Mouse (Mus musculus) limb, embryonic 14.5 days (tissue): ENCODE measurements around the gene Ube2n. TPM values are rescaled to one million over a fixed set of nuclear protein-coding genes. Genes with fewer than 3 reads are reported as not detected.

Experiments used
- ATAC-seq: fragments of 200-750 bp; cut with Nextera tagmentation; 2 replicates; pipeline ENCODE4 v1.8.0; 2017; ENCODE audit warnings: low read depth, moderate number of reproducible peaks, moderate TSS enrichment; ENCODE audit not compliant: low FRiP score
- DNase-seq: peaks from one replicate; pipeline ENCODE4 v3.0.0-alpha.2; 2015; ENCODE audit warnings: low spot score
- H3K27ac ChIP-seq: fragments of 300-500 bp; sonication (generic); replicated peaks from 2 replicates; pipeline ENCODE4 v1.5.1; 2014; ENCODE audit warnings: low read depth, mild to moderate bottlenecking, low read length, moderate library complexity, mixed read lengths
- H3K27me3 ChIP-seq: fragments of 300-500 bp; sonication (generic); 2 replicates; pipeline ENCODE4 v1.6.1; 2014; ENCODE audit warnings: low read length, mixed read lengths; ENCODE audit not compliant: control insufficient read depth, insufficient read depth
- H3K36me3 ChIP-seq: fragments of 300-500 bp; sonication (generic); 2 replicates; pipeline ENCODE4 v1.6.1; 2014; ENCODE audit warnings: mild to moderate bottlenecking, low read length, moderate library complexity, mixed read lengths; ENCODE audit not compliant: control insufficient read depth, insufficient read depth
- H3K4me1 ChIP-seq: fragments of 300-500 bp; sonication (generic); 2 replicates; pipeline ENCODE4 v1.6.1; 2014; ENCODE audit warnings: antibody characterized with exemption, low read length, mixed read lengths; ENCODE audit not compliant: control insufficient read depth, insufficient read depth
- H3K4me2 ChIP-seq: fragments of 300-500 bp; sonication (generic); replicated peaks from 2 replicates; pipeline ENCODE4 v1.6.1; 2014; ENCODE audit warnings: low read depth, mild to moderate bottlenecking, low read length, moderate library complexity; ENCODE audit not compliant: severe bottlenecking
- H3K4me3 ChIP-seq: fragments of 300-500 bp; sonication (generic); replicated peaks from 2 replicates; pipeline ENCODE4 v1.5.1; 2014; ENCODE audit warnings: low read length
- H3K9ac ChIP-seq: fragments of 300-500 bp; sonication (generic); 2 replicates; pipeline ENCODE4 v1.6.1; 2014; ENCODE audit warnings: mild to moderate bottlenecking, low read depth, low read length, moderate library complexity; ENCODE audit not compliant: severe bottlenecking
- H3K9me3 ChIP-seq: fragments of 300-500 bp; sonication (generic); 2 replicates; pipeline ENCODE4 v1.6.1; 2016; ENCODE audit warnings: low read length; ENCODE audit not compliant: control insufficient read depth
- POLR2A ChIP-seq: fragments of 200-500 bp; IDR thresholded peaks from 2 replicates; pipeline ENCODE4 v1.8.0; 2012; ENCODE audit warnings: inconsistent platforms, mild to moderate bottlenecking, moderate library complexity, borderline replicate concordance; ENCODE audit not compliant: insufficient read depth, insufficient read length; ENCODE audit errors: extremely low read depth
- WGBS: fragments of 180-500 bp; shearing (Covaris S2); extraction: QIAGEN DNeasy Blood & Tissue Kit; methylation state at CpG from one replicate; pipeline ENCODE4 v1.1.7; 2014; 5-methylcytosine and 5-hydroxymethylcytosine counted together
- polyA plus RNA-seq, 2 experiments: library from polyadenylated mRNA; depleted of rRNA in 1 of 2; stranded (reverse) in 1 of 2; unstranded in 1 of 2; fragments of >200 nt; fragmentation: Nextera tagmentation in 1 of 2; extraction: Ambion mirVana in 1 of 2; gene quantifications; 2 replicates each; pipeline versions ENCODE4 v1.2.1 to v1.2.3; 2012 to 2014

Ube2n gene
- polyA plus RNA-seq, 2 experiments, result 225 to 276 TPM

- Histone ChIP-seq H3K4me1 (peaks cover 8% of the 10 kb centered on the region; the same call in 1 of the 2 replicates), H3K27ac (no peak overlapping the region), H3K4me3 (no peak overlapping the region), H3K9me3 (no peaks in the 10 kb centered on the region), H3K36me3 (no peaks in the 10 kb centered on the region), H3K27me3 (no peaks in the 10 kb centered on the region), H3K9ac (no peak overlapping the region), H3K4me2 (no peak overlapping the region)
- DNase-seq (no peak), ATAC-seq (no peak)
- WGBS, result 90% methylated on average over 7 of the region's 7 CpGs
- TF ChIP-seq POLR2A, result no peak
Measured at GRCm38 (mm10) chr10:95533382-95533781, 18.4 kb downstream of the Ube2n start.

DNA sequence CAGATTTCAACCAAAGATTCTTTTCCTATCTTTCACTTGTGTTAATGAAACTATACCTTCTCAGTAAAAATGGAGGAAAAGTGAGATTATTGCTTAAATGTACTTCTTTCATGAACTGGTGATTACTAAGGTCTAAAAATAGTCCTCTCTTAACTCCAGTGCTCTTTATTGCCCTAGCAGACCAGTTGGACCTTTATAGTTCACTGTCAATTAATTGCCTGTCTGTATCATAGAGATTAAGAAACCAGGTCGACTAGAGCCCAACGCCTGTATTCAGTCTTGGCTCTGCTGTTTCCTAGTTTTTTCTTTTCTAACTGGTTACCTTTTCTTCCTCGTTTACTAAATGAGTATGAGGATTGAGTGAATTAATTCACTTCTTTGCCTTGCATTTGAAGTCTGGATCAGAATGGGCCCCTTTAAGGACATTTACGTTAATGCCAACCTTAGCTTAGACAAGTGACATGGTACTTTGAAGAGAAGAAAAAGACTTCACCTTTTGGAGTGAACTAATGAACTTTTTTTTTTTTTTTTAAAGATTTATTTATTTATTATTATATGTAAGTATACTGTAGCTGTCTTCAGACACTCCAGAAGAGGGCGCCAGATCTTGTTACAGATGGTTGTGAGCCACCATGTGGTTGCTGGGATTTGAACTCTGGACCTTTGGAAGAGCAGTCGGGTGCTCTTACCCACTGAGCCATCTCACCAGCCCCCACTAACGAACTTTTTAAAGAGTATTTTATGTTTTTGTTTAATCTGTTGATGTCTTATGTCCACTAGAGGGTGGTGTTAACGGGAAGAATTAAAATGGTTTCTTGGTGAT, 20.7 kb downstream of the Ube2n start:
- Histone ChIP-seq H3K4me1 (0 out of 2 replicates have a peak, but pooled peaks cover 3% of the 10 kb centered on the region), H3K27ac (no peak overlapping the region), H3K27me3 (no peaks in the 10 kb centered on the region), H3K4me2 (no peak overlapping the region), H3K9ac (no peak overlapping the region), H3K36me3 (no peaks in the 10 kb centered on the region), H3K9me3 (no peaks in the 10 kb centered on the region), H3K4me3 (no peak overlapping the region)
- no peak for TF ChIP-seq POLR2A
- ATAC-seq, result no peak
- DNase-seq, result no peak
- WGBS, result 89% methylated on average over 8 of the region's 8 CpGs

GRCm38 (mm10) chr10:95536222-95536541, 21.2 kb downstream of the Ube2n start:
- no peaks in the 10 kb centered on the region for H3K4me1 ChIP-seq
- H3K4me2 ChIP-seq, result no peak overlapping the region
- H3K9me3 ChIP-seq, result no peaks in the 10 kb centered on the region
- TF ChIP-seq POLR2A, result no peak
- H3K4me3 ChIP-seq, result no peak overlapping the region
- no peak overlapping the region for H3K27ac ChIP-seq
- ATAC-seq, result no peak
- H3K27me3 ChIP-seq, result no peaks in the 10 kb centered on the region
- no peak overlapping the region for H3K9ac ChIP-seq
- no peaks in the 10 kb centered on the region for H3K36me3 ChIP-seq
- DNase-seq, result no peak
- WGBS, result 86% methylated on average over 6 of the region's 6 CpGs

DNA sequence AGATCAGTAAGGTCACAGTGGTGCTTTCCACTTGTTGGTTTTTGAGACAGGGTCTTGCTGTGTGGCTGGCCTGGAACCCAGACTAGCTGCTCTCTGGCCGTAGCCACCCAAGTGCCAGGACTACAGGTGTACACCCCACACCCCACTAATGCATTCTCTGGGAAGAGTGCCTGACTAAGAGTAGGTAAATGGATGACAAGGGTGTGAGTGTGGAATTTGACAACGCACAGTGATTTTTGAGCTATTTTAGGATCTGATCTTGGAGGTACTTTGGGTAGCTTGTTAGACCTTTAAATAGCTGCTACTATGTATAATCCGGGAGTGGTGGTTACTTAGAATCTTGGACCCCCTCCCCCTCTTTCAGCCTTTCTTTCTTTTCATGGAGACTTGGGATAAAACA, 24.3 kb downstream of the Ube2n start:
- Histone ChIP-seq H3K4me3 (no peak overlapping the region), H3K36me3 (peaks cover 14% of the 10 kb centered on the region), H3K4me1 (no peaks in the 10 kb centered on the region), H3K27me3 (no peaks in the 10 kb centered on the region), H3K9ac (no peak overlapping the region), H3K9me3 (no peaks in the 10 kb centered on the region), H3K4me2 (no peak overlapping the region), H3K27ac (no peak overlapping the region)
- TF ChIP-seq POLR2A, result no peak
- WGBS, result 83% methylated on average over 3 of the region's 3 CpGs
- no peak for DNase-seq
- no peak for ATAC-seq

DNA sequence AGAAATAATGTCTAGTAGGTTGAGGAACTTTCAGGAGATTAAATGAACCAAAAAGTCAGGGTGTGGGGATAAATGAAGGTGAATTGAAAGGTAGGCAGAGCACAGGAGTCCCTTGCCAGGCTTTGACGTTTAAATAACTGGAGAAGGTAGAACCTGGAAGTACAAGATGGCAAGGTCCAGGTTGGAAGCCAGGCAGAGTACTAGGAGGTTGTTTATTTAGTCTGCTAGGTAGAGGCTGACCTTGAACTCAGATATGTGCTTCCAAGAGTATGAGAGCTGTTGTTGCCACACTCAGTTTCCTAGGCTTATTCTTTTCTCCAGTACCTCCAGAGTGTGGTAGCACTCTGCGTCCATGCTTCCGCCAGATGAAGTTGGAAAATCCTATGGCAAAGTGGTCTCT, 24.9 kb downstream of the Ube2n start:
- no peaks in the 10 kb centered on the region for H3K9me3 ChIP-seq
- H3K27ac ChIP-seq, result no peak overlapping the region
- no peak overlapping the region for H3K9ac ChIP-seq
- H3K4me1 ChIP-seq, result no peaks in the 10 kb centered on the region
- ATAC-seq, result no peak
- no peak overlapping the region for H3K4me3 ChIP-seq
- peaks cover 19% of the 10 kb centered on the region for H3K36me3 ChIP-seq
- no peaks in the 10 kb centered on the region for H3K27me3 ChIP-seq
- no peak overlapping the region for H3K4me2 ChIP-seq
- WGBS, result 92% methylated on average over 3 of the region's 3 CpGs
- TF ChIP-seq POLR2A, result no peak
- no peak for DNase-seq
